Mouse (Mus musculus): ENCODE data around the gene Nmnat3. TPM values are rescaled to one million over a fixed set of nuclear protein-coding genes. Genes with fewer than 3 reads are reported as not detected.

The Nmnat3 gene
- polyA plus RNA-seq, 1 experiment = 54.8 TPM

DNA sequence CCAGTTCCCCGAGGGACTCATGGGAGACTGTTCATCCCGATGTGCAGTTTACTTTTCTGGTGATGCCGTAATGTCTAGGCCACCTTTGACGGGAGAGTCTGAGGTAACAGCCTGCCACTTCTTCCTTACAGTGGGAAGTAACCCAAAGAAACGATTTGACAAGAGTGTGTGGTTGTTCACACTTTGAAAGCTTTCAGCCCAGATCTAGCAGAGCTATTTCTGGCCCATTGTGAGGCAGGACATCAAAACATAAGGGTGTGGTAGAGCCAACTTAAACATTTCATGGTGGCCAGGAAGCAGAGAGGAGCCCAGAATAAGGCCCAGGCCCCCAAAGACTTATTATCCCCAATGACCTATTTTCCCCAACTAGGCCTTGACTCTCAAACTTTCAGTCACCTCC, 114.4 kb downstream of the Nmnat3 start:
- TF ChIP-seq CTCF (IDR thresholded peaks at IDR 0.05; ENCODE audit: control insufficient read depth, insufficient read depth, insufficient replicate concordance, low read depth, low read length) = no peak
- no peak for TF ChIP-seq POLR2A (IDR thresholded peaks at IDR 0.05; ENCODE audit: control insufficient read depth, low read depth, low read length)
- no peaks in the 10 kb centered on the region for H3K36me3 ChIP-seq (ENCODE audit: control insufficient read depth, insufficient read depth, low read length)
- H3K4me1 ChIP-seq (ENCODE audit: control insufficient read depth, insufficient read depth, low read length) = no peaks in the 10 kb centered on the region

DNA sequence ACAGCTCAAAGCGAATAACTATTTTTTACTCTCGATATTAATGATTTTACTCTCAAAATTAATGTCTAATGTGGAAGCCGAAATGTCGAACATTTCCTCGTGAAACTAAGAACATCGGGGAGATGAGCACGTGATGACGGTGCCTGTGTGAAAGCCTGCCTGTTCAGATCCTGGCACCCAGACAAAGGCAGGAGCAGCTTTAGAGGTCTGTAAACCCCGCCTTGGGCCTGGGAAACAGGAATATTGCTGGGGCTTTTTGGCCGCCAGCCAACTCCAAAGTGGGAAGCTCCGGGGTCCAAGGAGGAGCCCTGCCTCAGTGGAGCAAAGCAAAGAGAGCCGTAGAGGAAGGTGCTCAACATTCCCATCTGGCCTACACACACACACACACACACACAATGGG, 120.5 kb downstream of the Nmnat3 start:
- H3K4me3 ChIP-seq (ENCODE audit: control insufficient read depth, low read depth, low read length) = no peak overlapping the region
- H3K27ac ChIP-seq (ENCODE audit: control insufficient read depth, insufficient read depth, low read depth, low read length) = no peak overlapping the region
- no peak for TF ChIP-seq POLR2A (IDR thresholded peaks at IDR 0.05; ENCODE audit: control insufficient read depth, low read depth, low read length)
- TF ChIP-seq CTCF (IDR thresholded peaks at IDR 0.05; ENCODE audit: control insufficient read depth, insufficient read depth, insufficient replicate concordance, low read depth, low read length) = no peak
- no peaks in the 10 kb centered on the region for H3K36me3 ChIP-seq (ENCODE audit: control insufficient read depth, insufficient read depth, low read length)
- no peaks in the 10 kb centered on the region for H3K27me3 ChIP-seq (ENCODE audit: control insufficient read depth, insufficient read depth, low read length)
- H3K4me1 ChIP-seq (ENCODE audit: control insufficient read depth, insufficient read depth, low read length) = no peaks in the 10 kb centered on the region

More for the DNA sequence above, 114.4 kb downstream of the Nmnat3 start:
- Histone ChIP-seq H3K27ac (ENCODE audit: control insufficient read depth, insufficient read depth, low read depth, low read length) (no peak overlapping the region), H3K27me3 (ENCODE audit: control insufficient read depth, insufficient read depth, low read length) (no peaks in the 10 kb centered on the region), H3K4me3 (ENCODE audit: control insufficient read depth, low read depth, low read length) (no peak overlapping the region)

DNA sequence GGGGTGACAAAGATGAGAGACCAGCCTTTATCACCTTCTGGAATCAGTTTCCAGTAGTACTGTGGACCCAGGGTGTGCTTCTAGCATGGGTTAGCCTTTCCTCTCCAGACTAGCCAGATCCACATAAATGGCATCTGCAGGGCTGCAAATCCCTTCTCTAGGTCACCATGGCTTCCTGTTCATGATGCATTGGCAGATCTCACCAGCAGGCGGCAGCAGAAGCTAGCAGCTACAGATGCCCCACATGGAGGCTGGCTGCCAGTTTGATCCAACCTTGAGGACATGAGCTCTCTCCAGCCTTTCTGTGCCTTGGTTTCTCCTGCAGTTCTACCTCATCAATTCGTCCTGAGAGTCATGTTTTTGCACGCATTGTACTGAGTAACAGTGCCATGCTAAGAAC, 121.9 kb downstream of the Nmnat3 start:
- no peak for TF ChIP-seq POLR2A (IDR thresholded peaks at IDR 0.05; ENCODE audit: control insufficient read depth, low read depth, low read length)
- TF ChIP-seq CTCF (IDR thresholded peaks at IDR 0.05; ENCODE audit: control insufficient read depth, insufficient read depth, insufficient replicate concordance, low read depth, low read length) = peak; percentile 77; the same call in 1 of the 2 replicates
- Histone ChIP-seq H3K27me3 (ENCODE audit: control insufficient read depth, insufficient read depth, low read length) (no peaks in the 10 kb centered on the region), H3K27ac (ENCODE audit: control insufficient read depth, insufficient read depth, low read depth, low read length) (no peak overlapping the region), H3K4me3 (ENCODE audit: control insufficient read depth, low read depth, low read length) (no peak overlapping the region), H3K4me1 (ENCODE audit: control insufficient read depth, insufficient read depth, low read length) (no peaks in the 10 kb centered on the region), H3K36me3 (ENCODE audit: control insufficient read depth, insufficient read depth, low read length) (no peaks in the 10 kb centered on the region)

- H3K36me3 ChIP-seq (ENCODE audit: control insufficient read depth, insufficient read depth, low read length) = no peaks in the 10 kb centered on the region
- no peaks in the 10 kb centered on the region for H3K4me1 ChIP-seq (ENCODE audit: control insufficient read depth, insufficient read depth, low read length)
- H3K4me3 ChIP-seq (ENCODE audit: control insufficient read depth, low read depth, low read length) = no peak overlapping the region
- H3K27ac ChIP-seq (ENCODE audit: control insufficient read depth, insufficient read depth, low read depth, low read length) = no peak overlapping the region
- TF ChIP-seq CTCF (IDR thresholded peaks at IDR 0.05; ENCODE audit: control insufficient read depth, insufficient read depth, insufficient replicate concordance, low read depth, low read length) (no peak), POLR2A (IDR thresholded peaks at IDR 0.05; ENCODE audit: control insufficient read depth, low read depth, low read length) (no peak)
- no peaks in the 10 kb centered on the region for H3K27me3 ChIP-seq (ENCODE audit: control insufficient read depth, insufficient read depth, low read length)
These were observed 128.2 kb downstream of the Nmnat3 start for GRCm38 (mm10) chr9:98415427-98415826.

DNA sequence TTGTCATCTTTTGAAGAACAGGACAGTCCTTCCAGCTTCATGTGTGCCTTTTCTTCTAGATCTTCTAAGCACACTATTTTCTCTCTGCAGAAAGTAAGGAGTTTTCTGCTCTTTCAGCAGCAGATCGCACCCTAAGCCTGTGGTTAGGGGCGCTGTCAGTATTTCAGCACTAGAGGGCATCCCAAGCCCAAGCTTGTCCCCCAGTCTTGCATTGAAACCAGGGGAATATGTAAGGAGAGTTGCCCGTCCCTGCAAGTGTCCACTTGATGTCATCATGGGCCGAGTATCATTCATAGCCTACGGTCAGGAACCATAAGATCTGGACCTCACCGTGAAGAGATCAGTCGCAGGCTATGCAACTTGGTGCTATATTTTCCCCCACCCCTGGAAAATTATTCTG, 130.7 kb downstream of the Nmnat3 start:
- no peak overlapping the region for H3K4me3 ChIP-seq (ENCODE audit: control insufficient read depth, low read depth, low read length)
- no peak overlapping the region for H3K27ac ChIP-seq (ENCODE audit: control insufficient read depth, insufficient read depth, low read depth, low read length)
- no peaks in the 10 kb centered on the region for H3K4me1 ChIP-seq (ENCODE audit: control insufficient read depth, insufficient read depth, low read length)
- H3K27me3 ChIP-seq (ENCODE audit: control insufficient read depth, insufficient read depth, low read length) = no peaks in the 10 kb centered on the region
- TF ChIP-seq CTCF (IDR thresholded peaks at IDR 0.05; ENCODE audit: control insufficient read depth, insufficient read depth, insufficient replicate concordance, low read depth, low read length) (peak; percentile 37; the same call in 1 of the 2 replicates), POLR2A (IDR thresholded peaks at IDR 0.05; ENCODE audit: control insufficient read depth, low read depth, low read length) (no peak)
- no peaks in the 10 kb centered on the region for H3K36me3 ChIP-seq (ENCODE audit: control insufficient read depth, insufficient read depth, low read length)

DNA sequence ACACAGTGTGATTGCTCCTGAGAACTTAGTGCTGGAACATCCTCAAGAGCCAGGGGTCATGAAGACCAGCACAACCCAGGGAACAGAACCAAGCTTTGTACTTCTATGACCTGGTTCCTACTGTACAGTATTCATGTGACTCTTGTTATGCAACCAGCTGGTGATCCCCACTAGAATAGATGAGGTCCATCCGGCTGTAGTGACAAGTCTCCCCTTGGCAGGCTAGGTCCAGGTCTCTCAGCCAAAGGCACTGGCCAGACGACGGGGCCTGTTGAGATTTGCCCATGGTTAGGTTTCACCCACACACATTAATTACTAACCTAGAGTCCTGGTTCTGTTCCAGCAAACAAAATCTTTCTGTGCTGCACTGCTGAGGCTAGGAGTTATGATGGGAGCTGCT, 131.1 kb downstream of the Nmnat3 start:
- Histone ChIP-seq H3K36me3 (ENCODE audit: control insufficient read depth, insufficient read depth, low read length) (no peaks in the 10 kb centered on the region), H3K27ac (ENCODE audit: control insufficient read depth, insufficient read depth, low read depth, low read length) (no peak overlapping the region), H3K4me1 (ENCODE audit: control insufficient read depth, insufficient read depth, low read length) (no peaks in the 10 kb centered on the region), H3K27me3 (ENCODE audit: control insufficient read depth, insufficient read depth, low read length) (no peaks in the 10 kb centered on the region), H3K4me3 (ENCODE audit: control insufficient read depth, low read depth, low read length) (no peak overlapping the region)
- TF ChIP-seq CTCF (IDR thresholded peaks at IDR 0.05; ENCODE audit: control insufficient read depth, insufficient read depth, insufficient replicate concordance, low read depth, low read length) (no peak), POLR2A (IDR thresholded peaks at IDR 0.05; ENCODE audit: control insufficient read depth, low read depth, low read length) (no peak)

- Histone ChIP-seq H3K27ac (ENCODE audit: control insufficient read depth, insufficient read depth, low read depth, low read length) (no peak overlapping the region), H3K4me1 (ENCODE audit: control insufficient read depth, insufficient read depth, low read length) (peaks cover 11% of the 10 kb centered on the region), H3K27me3 (ENCODE audit: control insufficient read depth, insufficient read depth, low read length) (no peaks in the 10 kb centered on the region), H3K36me3 (ENCODE audit: control insufficient read depth, insufficient read depth, low read length) (no peaks in the 10 kb centered on the region), H3K4me3 (ENCODE audit: control insufficient read depth, low read depth, low read length) (no peak overlapping the region)
- TF ChIP-seq POLR2A (IDR thresholded peaks at IDR 0.05; ENCODE audit: control insufficient read depth, low read depth, low read length) = no peak
- TF ChIP-seq CTCF (IDR thresholded peaks at IDR 0.05; ENCODE audit: control insufficient read depth, insufficient read depth, insufficient replicate concordance, low read depth, low read length) = no peak
These were observed 133.4 kb downstream of the Nmnat3 start for GRCm38 (mm10) chr9:98420666-98421065.

DNA sequence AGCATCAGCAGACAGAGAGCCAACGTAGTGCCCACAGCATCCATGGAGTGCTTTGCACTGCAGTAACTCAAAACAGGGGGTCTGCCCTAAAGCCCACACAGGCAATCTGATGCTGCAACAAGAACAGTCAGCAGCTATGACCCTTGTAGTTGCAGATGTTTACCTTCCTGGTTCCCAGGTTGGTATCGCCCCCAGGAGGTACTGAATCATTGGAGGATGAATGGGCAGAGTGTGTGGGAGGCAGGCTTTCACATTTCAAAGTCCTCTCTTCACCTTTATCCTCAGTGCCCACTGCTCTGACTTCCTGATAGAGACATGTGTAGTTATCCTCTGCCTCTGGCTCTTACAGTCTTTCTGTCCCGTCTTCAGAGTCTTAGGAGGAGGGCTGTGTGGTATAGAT, 134.7 kb downstream of the Nmnat3 start:
- H3K27ac ChIP-seq (ENCODE audit: control insufficient read depth, insufficient read depth, low read depth, low read length) = no peak overlapping the region
- no peak overlapping the region for H3K4me3 ChIP-seq (ENCODE audit: control insufficient read depth, low read depth, low read length)
- TF ChIP-seq CTCF (IDR thresholded peaks at IDR 0.05; ENCODE audit: control insufficient read depth, insufficient read depth, insufficient replicate concordance, low read depth, low read length) (no peak), POLR2A (IDR thresholded peaks at IDR 0.05; ENCODE audit: control insufficient read depth, low read depth, low read length) (no peak)
- no peaks in the 10 kb centered on the region for H3K27me3 ChIP-seq (ENCODE audit: control insufficient read depth, insufficient read depth, low read length)
- H3K36me3 ChIP-seq (ENCODE audit: control insufficient read depth, insufficient read depth, low read length) = no peaks in the 10 kb centered on the region
- peaks cover 11% of the 10 kb centered on the region for H3K4me1 ChIP-seq (ENCODE audit: control insufficient read depth, insufficient read depth, low read length)

All from testis, adult 2 months (tissue).